Mouse (Mus musculus): Measurements from ENCODE around the gene Cdh20. TPM values are rescaled to one million over a fixed set of nuclear protein-coding genes. Genes with fewer than 3 reads are reported as not detected.

Gene Cdh20
- polyA plus RNA-seq, 1 experiment from 2014 or later: 0.18 TPM

GRCm38 (mm10) chr1:104793488-104793887 is 25.2 kb downstream of the Cdh20 start:
- no peak for ATAC-seq (ENCODE audit: low read depth)
- no peak overlapping the region for H3K4me2 ChIP-seq (ENCODE audit: low read depth, low read length)
- H3K4me3 ChIP-seq (ENCODE audit: low read depth, low read length): no peak overlapping the region
- H3K9me3 ChIP-seq (ENCODE audit: control insufficient read depth, low read length): no peaks in the 10 kb centered on the region
- no peaks in the 10 kb centered on the region for H3K4me1 ChIP-seq (ENCODE audit: control insufficient read depth, insufficient read depth, low read length)
- WGBS: 80% methylated on average over 3 of the region's 3 CpGs
- no peak overlapping the region for H3K9ac ChIP-seq (ENCODE audit: low read depth, low read length)
- no peak overlapping the region for H3K27ac ChIP-seq (replicated peaks; ENCODE audit: low read depth, low read length)
- H3K36me3 ChIP-seq (ENCODE audit: control insufficient read depth, insufficient read depth, low read length): no peaks in the 10 kb centered on the region
- no peak for DNase-seq (ENCODE audit: low spot score)
- H3K27me3 ChIP-seq (replicated peaks; ENCODE audit: control insufficient read depth, insufficient read depth, low read length): no peaks in the 10 kb centered on the region

DNA sequence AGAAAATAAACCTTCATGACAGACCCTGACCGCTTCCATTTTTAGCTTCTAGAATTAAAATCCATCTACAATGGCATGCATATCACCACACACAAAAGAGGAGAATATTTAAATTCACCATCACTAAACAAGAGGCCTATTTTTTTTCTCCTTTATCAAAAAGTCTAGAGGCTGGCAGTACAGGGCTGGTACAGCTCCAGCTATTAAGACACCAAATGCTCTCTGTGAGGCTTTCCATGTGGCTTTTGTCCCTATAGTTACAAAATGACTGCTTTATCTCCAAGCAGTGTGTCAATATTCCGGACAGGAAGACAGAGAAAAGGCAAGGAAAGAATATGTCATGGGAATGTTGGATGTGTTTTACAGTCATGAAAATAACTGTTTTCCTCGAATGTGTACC is 27.8 kb downstream of the Cdh20 start:
- no peaks in the 10 kb centered on the region for H3K9me3 ChIP-seq (ENCODE audit: control insufficient read depth, low read length)

DNA sequence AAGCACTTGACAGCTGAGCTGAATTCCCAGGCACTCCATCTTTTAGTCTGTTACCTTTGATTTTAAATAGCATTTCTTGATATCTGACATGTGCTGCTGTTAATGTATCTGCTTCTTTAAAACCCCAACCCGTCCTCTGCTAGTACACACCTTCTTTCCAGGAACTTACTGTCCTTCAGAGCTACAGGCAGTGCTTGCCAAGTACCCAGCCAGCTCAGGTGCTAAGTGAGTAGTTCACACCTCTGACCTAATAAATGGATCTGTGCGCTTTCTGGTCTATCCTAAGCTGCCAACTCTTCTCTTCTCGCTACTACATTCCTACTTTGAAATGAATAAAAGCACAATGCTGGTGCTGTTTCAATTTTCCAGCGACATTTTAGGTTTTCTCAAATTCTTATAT is 28.8 kb downstream of the Cdh20 start:
- no peaks in the 10 kb centered on the region for H3K36me3 ChIP-seq (ENCODE audit: control insufficient read depth, insufficient read depth, low read length)
- no peak overlapping the region for H3K27ac ChIP-seq (replicated peaks; ENCODE audit: low read depth, low read length)
- DNase-seq (ENCODE audit: low spot score) (no peak), ATAC-seq (ENCODE audit: low read depth) (no peak)
- no peaks in the 10 kb centered on the region for H3K9me3 ChIP-seq (ENCODE audit: control insufficient read depth, low read length)
- H3K4me1 ChIP-seq (ENCODE audit: control insufficient read depth, insufficient read depth, low read length): no peaks in the 10 kb centered on the region
- H3K4me2 ChIP-seq (ENCODE audit: low read depth, low read length): no peak overlapping the region
- H3K27me3 ChIP-seq (replicated peaks; ENCODE audit: control insufficient read depth, insufficient read depth, low read length): no peaks in the 10 kb centered on the region
- no peak overlapping the region for H3K9ac ChIP-seq (ENCODE audit: low read depth, low read length)
- no peak overlapping the region for H3K4me3 ChIP-seq (ENCODE audit: low read depth, low read length)
- 73% methylated on average over 4 of the region's 4 CpGs for WGBS

More for the DNA sequence above, 27.8 kb downstream of the Cdh20 start:
- Histone ChIP-seq H3K9ac (ENCODE audit: low read depth, low read length) (no peak overlapping the region), H3K27me3 (replicated peaks; ENCODE audit: control insufficient read depth, insufficient read depth, low read length) (no peaks in the 10 kb centered on the region), H3K4me2 (ENCODE audit: low read depth, low read length) (no peak overlapping the region), H3K4me1 (ENCODE audit: control insufficient read depth, insufficient read depth, low read length) (no peaks in the 10 kb centered on the region), H3K27ac (replicated peaks; ENCODE audit: low read depth, low read length) (no peak overlapping the region), H3K36me3 (ENCODE audit: control insufficient read depth, insufficient read depth, low read length) (no peaks in the 10 kb centered on the region), H3K4me3 (ENCODE audit: low read depth, low read length) (no peak overlapping the region)
- no peak for DNase-seq (ENCODE audit: low spot score)
- ATAC-seq (ENCODE audit: low read depth): no peak
- 78% methylated on average over 3 of the region's 3 CpGs for WGBS

- Histone ChIP-seq H3K4me1 (ENCODE audit: control insufficient read depth, insufficient read depth, low read length) (no peaks in the 10 kb centered on the region), H3K36me3 (ENCODE audit: control insufficient read depth, insufficient read depth, low read length) (no peaks in the 10 kb centered on the region), H3K27me3 (replicated peaks; ENCODE audit: control insufficient read depth, insufficient read depth, low read length) (no peaks in the 10 kb centered on the region), H3K9ac (ENCODE audit: low read depth, low read length) (no peak overlapping the region), H3K27ac (replicated peaks; ENCODE audit: low read depth, low read length) (no peak overlapping the region), H3K4me2 (ENCODE audit: low read depth, low read length) (no peak overlapping the region), H3K9me3 (ENCODE audit: control insufficient read depth, low read length) (no peaks in the 10 kb centered on the region), H3K4me3 (ENCODE audit: low read depth, low read length) (no peak overlapping the region)
- ATAC-seq (ENCODE audit: low read depth) (no peak), DNase-seq (ENCODE audit: low spot score) (no peak)
- WGBS: 91% methylated on average over 6 of the region's 6 CpGs
Measured at GRCm38 (mm10) chr1:104804746-104805145, 36.4 kb downstream of the Cdh20 start.

- Histone ChIP-seq H3K4me1 (ENCODE audit: control insufficient read depth, insufficient read depth, low read length) (no peaks in the 10 kb centered on the region), H3K27me3 (replicated peaks; ENCODE audit: control insufficient read depth, insufficient read depth, low read length) (no peaks in the 10 kb centered on the region), H3K9ac (ENCODE audit: low read depth, low read length) (no peak overlapping the region), H3K27ac (replicated peaks; ENCODE audit: low read depth, low read length) (no peak overlapping the region), H3K9me3 (ENCODE audit: control insufficient read depth, low read length) (no peaks in the 10 kb centered on the region), H3K4me2 (ENCODE audit: low read depth, low read length) (no peak overlapping the region), H3K4me3 (ENCODE audit: low read depth, low read length) (no peak overlapping the region), H3K36me3 (ENCODE audit: control insufficient read depth, insufficient read depth, low read length) (no peaks in the 10 kb centered on the region)
- ATAC-seq (ENCODE audit: low read depth) (no peak), DNase-seq (ENCODE audit: low spot score) (no peak)
- WGBS: 90% methylated on average over 2 of the region's 2 CpGs
Measured at GRCm38 (mm10) chr1:104807214-104807613, 38.9 kb downstream of the Cdh20 start.

- H3K27me3 ChIP-seq (replicated peaks; ENCODE audit: control insufficient read depth, insufficient read depth, low read length): no peaks in the 10 kb centered on the region
- DNase-seq (ENCODE audit: low spot score) (no peak), ATAC-seq (ENCODE audit: low read depth) (no peak)
- no peaks in the 10 kb centered on the region for H3K36me3 ChIP-seq (ENCODE audit: control insufficient read depth, insufficient read depth, low read length)
- no peak overlapping the region for H3K9ac ChIP-seq (ENCODE audit: low read depth, low read length)
- H3K9me3 ChIP-seq (ENCODE audit: control insufficient read depth, low read length): no peaks in the 10 kb centered on the region
- no peaks in the 10 kb centered on the region for H3K4me1 ChIP-seq (ENCODE audit: control insufficient read depth, insufficient read depth, low read length)
- no peak overlapping the region for H3K4me2 ChIP-seq (ENCODE audit: low read depth, low read length)
- H3K4me3 ChIP-seq (ENCODE audit: low read depth, low read length): no peak overlapping the region
- H3K27ac ChIP-seq (replicated peaks; ENCODE audit: low read depth, low read length): no peak overlapping the region
- 79% methylated on average over 2 of the region's 2 CpGs for WGBS
Measured at GRCm38 (mm10) chr1:104817510-104817909, 49.2 kb downstream of the Cdh20 start.

GRCm38 (mm10) chr1:104828106-104828505 is 59.8 kb downstream of the Cdh20 start:
- H3K4me3 ChIP-seq (ENCODE audit: low read depth, low read length): no peak overlapping the region
- H3K27ac ChIP-seq (replicated peaks; ENCODE audit: low read depth, low read length): no peak overlapping the region
- no peak overlapping the region for H3K9ac ChIP-seq (ENCODE audit: low read depth, low read length)
- no peak overlapping the region for H3K4me2 ChIP-seq (ENCODE audit: low read depth, low read length)
- H3K27me3 ChIP-seq (replicated peaks; ENCODE audit: control insufficient read depth, insufficient read depth, low read length): no peaks in the 10 kb centered on the region
- no peaks in the 10 kb centered on the region for H3K9me3 ChIP-seq (ENCODE audit: control insufficient read depth, low read length)
- WGBS: 83% methylated on average over 2 of the region's 2 CpGs
- no peak for ATAC-seq (ENCODE audit: low read depth)
- H3K36me3 ChIP-seq (ENCODE audit: control insufficient read depth, insufficient read depth, low read length): no peaks in the 10 kb centered on the region
- no peaks in the 10 kb centered on the region for H3K4me1 ChIP-seq (ENCODE audit: control insufficient read depth, insufficient read depth, low read length)
- peak; percentile 10 for DNase-seq (ENCODE audit: low spot score)

GRCm38 (mm10) chr1:104838206-104838915 is 70.0 kb downstream of the Cdh20 start:
- no peaks in the 10 kb centered on the region for H3K27me3 ChIP-seq (replicated peaks; ENCODE audit: control insufficient read depth, insufficient read depth, low read length)
- H3K4me1 ChIP-seq (ENCODE audit: control insufficient read depth, insufficient read depth, low read length): no peaks in the 10 kb centered on the region
- DNase-seq (ENCODE audit: low spot score): peak; percentile 9
- no peaks in the 10 kb centered on the region for H3K9me3 ChIP-seq (ENCODE audit: control insufficient read depth, low read length)
- no peak overlapping the region for H3K4me3 ChIP-seq (ENCODE audit: low read depth, low read length)
- no peak overlapping the region for H3K9ac ChIP-seq (ENCODE audit: low read depth, low read length)
- H3K4me2 ChIP-seq (ENCODE audit: low read depth, low read length): no peak overlapping the region
- H3K36me3 ChIP-seq (ENCODE audit: control insufficient read depth, insufficient read depth, low read length): no peaks in the 10 kb centered on the region
- H3K27ac ChIP-seq (replicated peaks; ENCODE audit: low read depth, low read length): no peak overlapping the region
- 56% methylated on average over 4 of the region's 4 CpGs for WGBS
- ATAC-seq (ENCODE audit: low read depth): peak; percentile 47; the same call in 1 of the 2 replicates

DNA sequence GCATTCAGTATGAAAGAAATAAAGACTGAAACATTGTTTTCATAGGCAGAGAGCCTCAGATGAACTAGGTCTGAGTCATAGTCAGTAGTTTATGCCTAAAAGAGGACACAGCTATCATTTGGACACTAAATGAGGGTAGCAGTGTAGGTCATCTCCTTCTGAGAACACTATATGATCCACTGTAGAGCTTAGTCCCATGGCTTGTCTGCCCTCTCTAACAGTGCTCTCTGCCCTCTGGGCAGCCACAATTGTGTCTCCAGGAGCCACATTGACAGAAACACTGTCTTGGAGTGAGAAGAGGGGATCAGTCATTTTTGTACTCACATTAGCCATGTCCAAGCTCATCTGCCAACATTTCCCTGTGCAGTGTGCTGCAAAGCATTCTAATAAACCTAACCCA is 70.7 kb downstream of the Cdh20 start:
- H3K9me3 ChIP-seq (ENCODE audit: control insufficient read depth, low read length): no peaks in the 10 kb centered on the region
- H3K4me3 ChIP-seq (ENCODE audit: low read depth, low read length): no peak overlapping the region
- H3K4me1 ChIP-seq (ENCODE audit: control insufficient read depth, insufficient read depth, low read length): no peaks in the 10 kb centered on the region
- no peak for DNase-seq (ENCODE audit: low spot score)
- no peak overlapping the region for H3K27ac ChIP-seq (replicated peaks; ENCODE audit: low read depth, low read length)
- H3K27me3 ChIP-seq (replicated peaks; ENCODE audit: control insufficient read depth, insufficient read depth, low read length): no peaks in the 10 kb centered on the region
- ATAC-seq (ENCODE audit: low read depth): no peak
- H3K9ac ChIP-seq (ENCODE audit: low read depth, low read length): no peak overlapping the region
- H3K36me3 ChIP-seq (ENCODE audit: control insufficient read depth, insufficient read depth, low read length): no peaks in the 10 kb centered on the region
- H3K4me2 ChIP-seq (ENCODE audit: low read depth, low read length): no peak overlapping the region
